8 mouse cellular contexts compared by ENCODE assay signal in the genomic region with DNA sequence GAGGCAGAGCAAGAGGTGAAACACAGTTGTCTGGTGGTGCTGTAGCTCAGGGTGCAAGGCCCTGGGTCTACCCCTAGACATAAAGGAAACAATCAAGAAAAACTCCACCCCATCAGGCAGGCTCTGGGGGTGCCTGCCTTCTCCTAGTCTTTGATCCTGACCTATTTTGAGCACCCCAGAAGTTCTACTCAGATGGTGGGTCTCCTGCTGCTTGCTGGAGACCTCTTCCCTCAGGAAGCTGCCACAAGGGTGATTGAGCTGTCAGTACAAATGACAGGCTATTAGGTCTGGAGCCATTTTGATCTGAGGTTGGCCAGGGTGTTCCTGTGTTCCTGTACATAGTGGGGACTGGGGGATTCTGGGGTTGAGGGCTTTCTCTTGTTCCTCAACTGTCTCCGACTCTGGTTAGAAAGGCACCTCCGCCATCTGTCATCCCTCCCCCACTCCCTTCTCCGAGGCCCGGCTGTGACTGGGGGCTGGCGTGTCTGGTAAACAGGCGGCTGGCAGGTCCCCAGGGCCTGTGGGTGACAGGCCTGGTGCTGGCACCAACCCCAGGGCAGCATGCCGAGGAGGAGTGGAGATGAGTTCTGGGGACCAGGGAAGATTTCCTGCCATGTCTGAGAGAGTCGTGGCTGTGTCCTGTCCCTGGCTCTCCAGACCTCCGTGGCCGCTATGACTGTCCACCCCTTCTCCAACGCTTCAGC.
DNase-seq lines count a peak whose midpoint lies in the region; ATAC-seq and TF ChIP-seq lines count a peak whose summit lies in the region.

No protein-coding gene starts in this region.

- WGBS in forebrain, postnatal 0 days: 5% methylated on average over 11 of the region's 11 CpGs
- 20% methylated on average over 11 of the region's 11 CpGs for WGBS in lung, adult 2 months

- peaks cover 3% of the 10 kb centered on the region; the same call in 1 of the 2 replicates for H3K9me3 ChIP-seq in E14TG2a.4 (ENCODE audit: low read length)
- H3K9me3 ChIP-seq in forebrain, postnatal 0 days (ENCODE audit: low read length): no peaks in the 10 kb centered on the region

- H3K27ac ChIP-seq in brown adipose tissue, adult 24 weeks (replicated peaks; ENCODE audit: low read depth, low read length): peak overlapping the region; percentile 90
- H3K27ac ChIP-seq in forebrain, postnatal 0 days (ENCODE audit: low read depth, low read length): peak overlapping the region; percentile 99
- H3K27ac ChIP-seq in layer of hippocampus, adult 2 months: peak overlapping the region; percentile 100

- H3K36me3 ChIP-seq in E14TG2a.4 (ENCODE audit: insufficient read depth, low read length): no peaks in the 10 kb centered on the region
- no peaks in the 10 kb centered on the region for H3K36me3 ChIP-seq in forebrain, postnatal 0 days (ENCODE audit: insufficient read depth)

- TF ChIP-seq POLR2A in lung, adult 2 months (IDR thresholded peaks at IDR 0.05; ENCODE audit: borderline replicate concordance, extremely low read depth, low read depth, low read length): peak; percentile 31; the same call in 1 of the 2 replicates

- peak; percentile 90 for DNase-seq in forebrain, postnatal 0 days
- DNase-seq in heart, postnatal 4 days: peak; percentile 89
- peak; percentile 92 to 96 for DNase-seq in layer of hippocampus, adult 2 months (ENCODE audit: low spot score in 2 of 2)
- no peak for DNase-seq in lung, adult 2 months
- peak; percentile 95 for DNase-seq in right cerebral cortex, adult 18-20 months

- H3K27me3 ChIP-seq in E14TG2a.4 (ENCODE audit: insufficient read depth, low read length): peaks cover 49% of the 10 kb centered on the region
- H3K27me3 ChIP-seq in forebrain, postnatal 0 days (ENCODE audit: insufficient read depth, low read length): no peaks in the 10 kb centered on the region

- H3K4me1 ChIP-seq in E14TG2a.4 (replicated peaks; ENCODE audit: low read depth, low read length): peaks cover 79% of the 10 kb centered on the region
- H3K4me1 ChIP-seq in brown adipose tissue, adult 24 weeks (ENCODE audit: control insufficient read depth, insufficient read depth, insufficient read length, low read length): peaks cover 38% of the 10 kb centered on the region
- peaks cover 32% of the 10 kb centered on the region for H3K4me1 ChIP-seq in forebrain, postnatal 0 days (ENCODE audit: insufficient read depth)
- H3K4me1 ChIP-seq in lung, adult 2 months (ENCODE audit: control insufficient read depth, insufficient read depth, low read length): peaks cover 31% of the 10 kb centered on the region

- peak overlapping the region; percentile 43; the same call in 1 of the 2 replicates for H3K9ac ChIP-seq in forebrain, postnatal 0 days

- no peak for TF ChIP-seq CTCF in E14TG2a.4 (conservative IDR thresholded peaks at IDR 0.05; ENCODE audit: low read length)
- TF ChIP-seq CTCF in forebrain, postnatal 0 days (IDR thresholded peaks at IDR 0.05; ENCODE audit: low read depth): no peak
- no peak for TF ChIP-seq CTCF in layer of hippocampus, adult 2 months (conservative IDR thresholded peaks at IDR 0.05)
- TF ChIP-seq CTCF in lung, adult 2 months (IDR thresholded peaks at IDR 0.05; ENCODE audit: insufficient read depth, low read length): no peak

- H3K4me2 ChIP-seq in forebrain, postnatal 0 days (ENCODE audit: low read depth): peak overlapping the region; percentile 63

- ATAC-seq in forebrain, postnatal 0 days: peak; percentile 56
- no peak for ATAC-seq in megakaryocyte progenitor cell, adult 5-6 weeks (replicated peaks; ENCODE audit: poor library complexity)

- H3K4me3 ChIP-seq in E14TG2a.4 (replicated peaks; ENCODE audit: low read length): peak overlapping the region; percentile 72
- H3K4me3 ChIP-seq in brown adipose tissue, adult 24 weeks (ENCODE audit: insufficient read depth, low read depth, low read length): no peak overlapping the region
- no peak overlapping the region for H3K4me3 ChIP-seq in forebrain, postnatal 0 days (ENCODE audit: low read depth, low read length)
- H3K4me3 ChIP-seq in layer of hippocampus, adult 2 months: peak overlapping the region; percentile 32; the same call in 1 of the 2 replicates
- no peak overlapping the region for H3K4me3 ChIP-seq in lung, adult 2 months (replicated peaks; ENCODE audit: extremely low read depth, low read depth, low read length)

Comparison
In these comparisons a context has a peak if more than half of its experiments do, and no peak if none do; other contexts are left out.
1. H3K4me3 ChIP-seq: peak in E14TG2a.4 (single experiment) and layer of hippocampus, adult 2 months (single experiment); none in brown adipose tissue, adult 24 weeks (single experiment), forebrain, postnatal 0 days (single experiment) and lung, adult 2 months (single experiment).
2. Peak in every context shown above with its lines, with median percentiles within 50 percentile points of each other: H3K27ac ChIP-seq.